Mouse (Mus musculus) T-helper 1 cell (primary cell): ENCODE measurements around the gene Mboat1.

Source experiments
- in situ Hi-C: fragments of 300-600 bp; cut with MboI, MseI; formaldehyde crosslinking; loops from one replicate; pipeline ENCODE4 v1.15.1; 2025; ENCODE audit warnings: high pct_unique_total_duplicates

Gene Mboat1

GRCm38 (mm10) chr13:30185549-30185948 lies 49.3 kb downstream of the Mboat1 start:
- in situ Hi-C loops, result no loop called here

- in situ Hi-C loops, result no loop called here
Observed at GRCm38 (mm10) chr13:30185959-30186358, 49.7 kb downstream of the Mboat1 start.

- in situ Hi-C loops, result no loop called here
Observed at GRCm38 (mm10) chr13:30186456-30186855, 50.2 kb downstream of the Mboat1 start.

- in situ Hi-C loops, result no loop called here
Observed at GRCm38 (mm10) chr13:30192031-30192716, 55.9 kb downstream of the Mboat1 start.

GRCm38 (mm10) chr13:30193363-30193762 lies 57.1 kb downstream of the Mboat1 start:
- in situ Hi-C loops, result no loop called here

DNA sequence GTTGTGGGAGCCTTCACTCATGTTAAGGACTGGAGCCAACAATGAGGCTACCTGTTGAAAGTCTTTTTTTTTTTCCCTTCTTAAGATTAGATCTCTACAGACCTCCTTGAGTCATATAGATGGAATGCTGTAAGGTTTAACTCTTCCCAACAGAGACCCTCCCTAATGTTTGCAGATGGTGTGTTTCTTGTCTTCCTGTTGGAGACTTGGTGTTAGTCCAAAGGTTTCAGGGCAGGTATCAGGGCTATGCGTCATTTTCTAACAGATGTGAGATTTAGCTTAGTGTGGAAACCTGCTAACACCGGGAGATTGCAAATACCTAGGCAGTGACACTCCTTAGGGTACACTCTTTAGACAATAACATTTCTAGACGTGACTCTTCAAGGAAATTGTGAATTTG lies 58.5 kb downstream of the Mboat1 start:
- in situ Hi-C loops, result no loop called here

GRCm38 (mm10) chr13:30196661-30197060 lies 60.4 kb downstream of the Mboat1 start:
- in situ Hi-C loops, result no loop called here

GRCm38 (mm10) chr13:30198101-30198570 lies 61.8 kb downstream of the Mboat1 start:
- in situ Hi-C loops, result no loop called here

DNA sequence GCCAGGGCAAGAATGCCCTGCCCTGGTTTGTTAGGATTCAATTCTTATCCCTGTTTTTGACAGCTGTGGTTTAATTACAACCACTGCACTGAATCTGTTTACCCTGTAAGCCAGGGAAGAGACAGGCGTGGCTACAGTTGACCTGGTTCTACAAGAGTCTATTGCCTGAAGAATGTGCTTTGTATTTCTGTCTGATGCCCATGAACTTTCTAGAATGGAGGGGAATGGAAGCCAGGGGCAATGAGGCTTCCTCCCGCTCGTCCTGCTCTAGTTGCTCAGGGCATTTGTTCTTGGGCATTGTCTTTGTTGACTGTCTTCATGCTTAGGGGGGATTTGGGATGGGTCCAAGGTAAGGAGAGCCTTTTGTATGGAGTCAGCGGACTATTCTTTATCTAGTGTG lies 63.5 kb downstream of the Mboat1 start:
- in situ Hi-C loops, result no loop called here

- in situ Hi-C loops, result no loop called here
Observed at GRCm38 (mm10) chr13:30200737-30201136, 64.4 kb downstream of the Mboat1 start.

DNA sequence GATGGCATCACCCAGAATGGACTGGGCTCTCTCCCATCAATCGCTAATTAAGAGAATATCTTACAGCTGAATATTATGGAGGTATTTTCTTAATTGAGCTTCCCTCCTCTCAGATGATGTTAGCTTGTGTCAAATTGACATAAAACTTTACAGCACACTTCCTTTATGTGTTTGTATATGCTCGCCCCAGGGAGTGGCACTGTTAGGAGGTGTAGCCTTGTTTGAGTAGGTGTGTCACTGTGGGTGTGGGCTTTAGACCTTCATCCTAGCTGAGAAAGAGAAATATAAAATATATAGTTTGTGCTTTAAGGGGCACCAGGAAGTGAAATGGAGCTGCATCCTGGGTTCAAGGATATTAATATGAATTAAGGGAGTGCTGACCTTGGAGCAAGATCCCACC lies 66.7 kb downstream of the Mboat1 start:
- in situ Hi-C loops, result no loop called here

DNA sequence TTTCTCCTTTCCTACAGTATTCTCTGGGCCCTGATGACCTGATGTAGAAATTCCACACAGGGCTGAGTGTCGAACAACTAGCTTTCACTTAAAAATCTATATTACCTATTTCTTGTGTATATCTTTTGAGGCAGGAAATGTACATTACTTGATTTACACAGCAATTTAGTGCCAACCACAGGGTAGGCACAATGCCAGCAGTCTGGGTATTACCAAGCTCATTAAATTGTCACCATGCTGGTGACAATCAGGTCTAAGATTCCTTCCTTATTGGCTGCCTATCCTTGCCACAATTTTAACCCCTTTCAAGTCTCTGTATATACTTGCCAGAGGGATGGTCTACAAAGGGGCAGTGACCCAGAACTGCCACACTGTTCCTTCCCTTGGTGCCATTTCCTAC lies 71.9 kb downstream of the Mboat1 start:
- in situ Hi-C loops, result no loop called here

GRCm38 (mm10) chr13:30213276-30213675 lies 77.0 kb downstream of the Mboat1 start:
- in situ Hi-C loops, result no loop called here

GRCm38 (mm10) chr13:30217588-30218371 lies 81.5 kb downstream of the Mboat1 start:
- in situ Hi-C loops, result no loop called here

- in situ Hi-C loops, result no loop called here
Observed at GRCm38 (mm10) chr13:30219597-30219996, 83.3 kb downstream of the Mboat1 start.

DNA sequence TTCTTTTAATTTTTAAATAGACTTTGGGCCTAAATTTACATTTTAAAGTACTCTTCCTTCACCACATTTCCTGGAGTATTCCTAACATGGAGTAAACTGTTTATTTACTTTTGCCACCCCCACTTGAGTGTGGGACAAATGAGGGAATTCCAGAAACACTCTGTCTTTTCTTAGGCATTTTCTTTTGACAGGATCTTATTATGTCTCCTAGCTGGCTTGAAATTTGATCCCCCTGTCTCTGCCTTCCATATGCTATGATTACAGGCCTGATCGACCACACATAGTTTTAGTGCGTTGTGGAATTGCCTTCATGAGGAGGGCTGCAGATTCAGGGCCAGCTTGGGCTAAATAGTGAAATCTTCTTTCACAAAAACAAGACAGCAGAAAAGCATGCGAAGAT lies 85.0 kb downstream of the Mboat1 start:
- in situ Hi-C loops, result loop anchor here (10.0 kb wide), 1 partner anchor 1767 kb away; no protein-coding TSS in a partner anchor

DNA sequence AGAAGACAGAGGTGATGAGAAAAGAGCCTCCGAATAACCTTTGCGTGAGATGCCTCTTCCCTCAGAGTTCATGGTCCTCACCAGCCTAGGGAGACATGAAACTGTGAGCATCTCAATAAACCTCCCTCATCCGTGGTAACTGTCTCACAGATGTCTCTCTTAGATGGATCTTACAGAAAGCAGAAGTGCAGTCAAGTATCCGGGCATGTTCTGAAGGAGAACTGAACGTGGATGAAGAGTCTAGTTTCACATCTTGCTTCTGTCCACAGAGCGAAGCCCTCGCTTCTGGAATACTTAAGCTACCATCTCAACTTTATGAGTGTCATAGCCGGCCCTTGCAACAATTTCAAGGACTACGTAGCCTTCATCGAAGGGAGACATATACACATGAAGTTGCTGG lies 87.8 kb downstream of the Mboat1 start:
- in situ Hi-C loops, result loop anchor here (10.0 kb wide), 1 partner anchor 1769 kb away; no protein-coding TSS in a partner anchor

GRCm38 (mm10) chr13:30224659-30225058 lies 88.4 kb downstream of the Mboat1 start:
- in situ Hi-C loops, result loop anchor here (10.0 kb wide), 1 partner anchor 1770 kb away; no protein-coding TSS in a partner anchor

- in situ Hi-C loops, result loop anchor here (10.0 kb wide), 1 partner anchor 1774 kb away; no protein-coding TSS in a partner anchor
Observed at GRCm38 (mm10) chr13:30228762-30229161, 92.5 kb downstream of the Mboat1 start.

DNA sequence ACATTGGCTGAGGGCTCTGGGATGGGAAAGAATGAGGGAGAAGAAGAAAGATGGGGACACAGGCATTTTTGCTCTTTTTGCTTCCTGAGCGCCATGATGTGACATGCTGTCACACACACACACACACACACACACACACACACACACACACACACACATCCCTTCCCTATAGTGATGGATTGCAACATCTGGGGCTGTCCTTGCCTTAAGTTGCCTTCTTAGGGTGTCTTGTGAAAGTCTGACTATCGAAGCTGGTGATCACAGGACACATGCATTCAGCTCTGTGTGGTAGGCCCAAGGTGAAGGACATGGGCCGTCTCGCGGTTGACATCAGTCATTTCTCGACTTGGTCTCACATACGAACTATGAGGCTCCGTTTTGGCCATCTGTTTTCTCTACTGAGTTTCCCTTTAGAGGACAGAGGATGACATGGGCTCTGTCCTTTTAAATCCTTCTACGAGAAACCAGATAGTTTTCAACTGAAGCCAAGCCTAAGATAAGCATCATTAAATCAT lies 93.4 kb downstream of the Mboat1 start:
- in situ Hi-C loops, result loop anchor here (10.0 kb wide), 1 partner anchor 1775 kb away; no protein-coding TSS in a partner anchor

DNA sequence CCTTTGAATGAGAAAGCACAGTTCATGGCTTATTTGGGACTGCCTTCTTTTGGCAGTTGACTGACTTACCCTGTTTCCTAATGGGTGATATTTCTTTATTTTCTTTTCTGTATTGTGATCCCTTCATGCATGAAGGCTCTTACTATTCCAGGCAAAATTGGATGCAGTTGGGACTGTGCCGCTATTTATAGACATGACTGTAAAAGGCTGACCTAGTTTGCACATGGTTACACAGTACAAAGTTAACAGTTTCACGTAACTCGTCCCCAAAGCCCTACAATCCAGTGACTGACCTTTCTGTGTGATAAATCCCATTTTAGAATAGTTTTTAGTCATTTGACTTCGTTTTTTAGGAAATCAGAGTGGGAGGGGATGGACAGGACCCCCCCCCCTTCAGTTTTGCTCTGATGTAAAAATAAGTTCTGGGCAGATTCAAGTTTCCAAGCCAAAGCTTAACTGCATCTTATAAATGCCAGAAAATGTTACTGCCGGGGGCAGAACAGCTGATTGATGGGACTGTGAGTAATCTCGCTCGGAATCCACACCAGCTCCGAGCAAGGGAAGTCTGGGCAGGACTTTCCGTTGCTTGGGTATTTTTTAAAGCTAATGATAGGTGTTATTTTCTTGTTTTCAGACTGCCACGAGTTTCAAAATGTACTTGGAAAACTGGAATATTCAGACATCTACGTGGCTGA lies 98.9 kb downstream of the Mboat1 start:
- in situ Hi-C loops, result no loop called here

GRCm38 (mm10) chr13:30239396-30239795 lies 103.1 kb downstream of the Mboat1 start:
- in situ Hi-C loops, result no loop called here
